Mouse (Mus musculus) hindbrain, embryonic 12.5 days (tissue): ENCODE results near the gene Arhgap25. TPM values are rescaled to one million over a fixed set of nuclear protein-coding genes. Genes with fewer than 3 reads are reported as not detected.
"Not testable (repeated sequence)": the region's sequence is repeated elsewhere in the genome, so short reads cannot be mapped to it uniquely, and the experiment has no call there.

Experiments
- ATAC-seq: fragments of 200-750 bp; cut with Nextera tagmentation; 2 replicates; pipeline ENCODE4 v1.8.0; 2017; ENCODE audit warnings: moderate TSS enrichment; ENCODE audit not compliant: low FRiP score
- H3K27ac ChIP-seq: fragments of 300-500 bp; sonication (generic); 2 replicates; pipeline ENCODE4 v1.5.1; 2016; ENCODE audit warnings: mild to moderate bottlenecking
- H3K27me3 ChIP-seq: fragments of 300-500 bp; sonication (generic); 2 replicates; pipeline ENCODE4 v1.6.1; 2016; ENCODE audit warnings: mild to moderate bottlenecking
- H3K36me3 ChIP-seq: fragments of 300-500 bp; sonication (generic); 2 replicates; pipeline ENCODE4 v1.6.1; 2016; ENCODE audit warnings: mild to moderate bottlenecking
- H3K4me1 ChIP-seq: fragments of 300-500 bp; sonication (generic); 2 replicates; pipeline ENCODE4 v1.6.1; 2016
- H3K4me2 ChIP-seq: fragments of 300-500 bp; sonication (generic); replicated peaks from 2 replicates; pipeline ENCODE4 v1.6.1; 2016; ENCODE audit warnings: mild to moderate bottlenecking
- H3K4me3 ChIP-seq: fragments of 300-500 bp; sonication (generic); 2 replicates; pipeline ENCODE4 v1.5.1; 2016; ENCODE audit warnings: mild to moderate bottlenecking
- H3K9ac ChIP-seq: fragments of 300-500 bp; sonication (generic); 2 replicates; pipeline ENCODE4 v1.6.1; 2016; ENCODE audit warnings: mild to moderate bottlenecking, moderate library complexity
- H3K9me3 ChIP-seq: fragments of 300-500 bp; sonication (generic); replicated peaks from 2 replicates; pipeline ENCODE4 v1.6.1; 2016; ENCODE audit warnings: mild to moderate bottlenecking
- WGBS: fragments of 180-500 bp; shearing (Covaris S2); methylation state at CpG from one replicate; pipeline ENCODE4 v1.1.7; 2016; 5-methylcytosine and 5-hydroxymethylcytosine counted together
- polyA plus RNA-seq: library from polyadenylated mRNA; unstranded; fragments of >200 nt; fragmentation: Nextera tagmentation; extraction: Ambion mirVana; gene quantifications from 2 replicates; pipeline ENCODE4 v1.2.1, GENCODE M21; 2016

Arhgap25 gene
- 2.3 and 2.8 TPM in 2 replicates for polyA plus RNA-seq

DNA sequence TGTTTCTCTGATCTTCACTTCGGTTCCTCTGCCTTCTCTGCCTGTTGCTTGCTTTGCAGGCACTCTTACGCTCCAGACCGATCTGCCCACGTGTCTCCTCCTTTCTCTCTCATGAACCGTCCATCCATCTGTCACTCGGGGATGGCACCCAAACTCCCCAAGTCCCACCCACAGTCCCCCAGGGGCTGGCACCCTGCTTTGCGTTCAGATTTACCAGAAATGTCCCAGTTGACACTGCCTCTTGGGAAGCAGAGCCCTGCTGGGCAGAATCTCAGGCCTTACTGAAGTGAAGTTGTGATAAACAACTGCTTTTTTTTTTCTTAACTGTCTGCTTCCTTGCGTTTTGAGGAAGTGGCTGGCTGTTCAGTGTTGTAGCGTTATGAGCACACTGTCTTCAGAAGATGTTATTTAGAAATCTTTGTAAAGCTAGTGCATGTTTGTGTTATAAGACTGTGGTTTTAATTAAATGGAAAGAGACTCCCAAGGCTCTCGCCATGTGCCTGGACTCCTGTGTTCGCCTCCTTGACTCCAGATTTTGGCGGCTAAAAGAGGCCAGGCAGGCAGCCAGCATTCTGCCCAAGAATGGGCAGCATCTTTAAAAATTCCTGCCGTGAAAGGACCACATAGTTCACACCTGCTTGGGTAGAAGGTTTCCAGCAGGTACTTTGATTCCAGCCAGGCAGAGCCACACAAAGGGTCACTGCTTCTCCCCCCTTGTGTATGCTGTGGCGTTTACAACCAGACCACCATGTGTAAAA, at the start of gene Arhgap25:
Gene Arhgap25, minus strand, starts transcription at position 307 of the 758 bp plus-strand sequence.
- H3K27ac ChIP-seq, result no peak within 1 kb of the TSS
- no peaks in the 10 kb centered on the region for H3K36me3 ChIP-seq
- H3K4me3 ChIP-seq, result no peak within 1 kb of the TSS
- H3K9ac ChIP-seq, result no peak within 1 kb of the TSS
- no peaks in the 10 kb centered on the region for H3K27me3 ChIP-seq
- ATAC-seq, result no peak
- no peak within 1 kb of the TSS for H3K4me2 ChIP-seq
- H3K9me3 ChIP-seq, result no peaks in the 10 kb centered on the region
- H3K4me1 ChIP-seq, result peaks cover 3% of the 10 kb centered on the region; the same call in 1 of the 2 replicates
- WGBS, result 67% methylated on average over 14 of the region's 14 CpGs

DNA sequence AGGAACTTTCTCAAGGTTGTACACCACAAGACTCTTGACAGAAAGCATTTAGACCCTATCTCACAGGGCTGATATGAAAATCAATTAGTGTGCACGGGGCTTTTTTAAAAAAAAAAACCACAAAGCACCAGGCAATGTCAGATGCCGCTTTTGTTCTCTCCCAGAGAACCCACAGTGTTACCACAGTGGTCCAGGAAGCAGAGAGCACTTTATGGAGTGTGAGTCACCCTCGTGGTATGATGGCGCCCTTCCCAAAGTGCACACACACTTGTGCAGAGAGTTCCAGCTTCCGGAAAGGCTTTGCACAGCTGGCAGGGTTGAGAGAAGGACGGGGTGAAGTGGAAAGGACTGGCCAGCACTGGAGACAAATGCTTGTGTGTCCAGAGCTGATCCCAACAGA, 49.4 kb upstream of the Arhgap25 start:
- Histone ChIP-seq H3K4me1 (no peaks in the 10 kb centered on the region), H3K9ac (no peak overlapping the region), H3K27me3 (no peaks in the 10 kb centered on the region), H3K36me3 (no peaks in the 10 kb centered on the region), H3K4me3 (no peak overlapping the region), H3K9me3 (no peaks in the 10 kb centered on the region), H3K4me2 (no peak overlapping the region), H3K27ac (no peak overlapping the region)
- WGBS, result 81% methylated on average over 6 of the region's 6 CpGs
- ATAC-seq, result no peak

DNA sequence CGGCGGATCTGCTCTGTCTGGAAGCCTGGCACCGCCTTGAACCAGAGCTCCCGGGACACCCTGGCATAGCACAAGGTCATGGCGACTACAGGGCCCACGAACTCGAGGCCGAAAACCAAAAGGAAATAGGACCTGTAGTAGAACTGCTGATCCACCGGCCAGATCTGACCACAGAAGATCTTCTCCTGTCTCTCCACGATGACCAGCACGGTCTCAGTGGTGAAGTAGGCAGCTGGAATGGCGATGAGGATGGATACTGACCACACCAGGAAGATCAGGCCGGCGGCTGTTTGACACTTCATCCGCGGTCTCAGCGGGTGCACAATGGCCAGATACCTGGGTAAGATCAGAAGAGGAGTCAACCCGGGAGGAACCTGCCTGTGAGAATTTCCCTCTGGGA, 48.5 kb upstream of the Arhgap25 start:
- no peak overlapping the region for H3K4me3 ChIP-seq
- no peaks in the 10 kb centered on the region for H3K9me3 ChIP-seq
- WGBS, result 89% methylated on average over 18 of the region's 18 CpGs
- H3K4me2 ChIP-seq, result no peak overlapping the region
- H3K27me3 ChIP-seq, result no peaks in the 10 kb centered on the region
- ATAC-seq, result no peak
- no peak overlapping the region for H3K27ac ChIP-seq
- H3K36me3 ChIP-seq, result no peaks in the 10 kb centered on the region
- 0 out of 2 replicates have a peak, but pooled peaks cover 2% of the 10 kb centered on the region for H3K4me1 ChIP-seq
- no peak overlapping the region for H3K9ac ChIP-seq

DNA sequence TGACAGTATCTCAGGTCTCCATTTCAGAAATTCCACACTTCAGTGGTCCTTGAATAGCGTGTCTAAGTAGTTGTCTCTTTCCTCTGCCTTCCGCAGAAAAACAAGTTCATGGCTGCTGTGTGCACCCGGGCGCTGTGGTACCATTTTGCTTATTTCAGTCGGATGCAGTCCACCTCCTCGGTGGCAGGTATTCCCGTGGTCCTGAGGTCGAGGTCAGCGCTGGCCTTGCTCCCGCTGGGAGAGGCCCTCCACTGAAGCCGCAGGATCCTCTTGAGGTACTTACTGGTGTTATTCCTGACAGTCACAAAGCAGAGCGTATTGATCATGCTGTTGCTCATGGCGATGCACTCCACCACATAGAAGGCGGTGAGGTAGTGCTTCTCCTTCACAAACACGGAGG, 48.0 kb upstream of the Arhgap25 start:
- Histone ChIP-seq H3K9me3 (no peaks in the 10 kb centered on the region), H3K9ac (no peak overlapping the region), H3K4me3 (no peak overlapping the region), H3K27me3 (no peaks in the 10 kb centered on the region), H3K4me2 (no peak overlapping the region), H3K36me3 (no peaks in the 10 kb centered on the region), H3K27ac (no peak overlapping the region), H3K4me1 (0 out of 2 replicates have a peak, but pooled peaks cover 2% of the 10 kb centered on the region)
- ATAC-seq, result no peak
- 88% methylated on average over 15 of the region's 15 CpGs for WGBS

DNA sequence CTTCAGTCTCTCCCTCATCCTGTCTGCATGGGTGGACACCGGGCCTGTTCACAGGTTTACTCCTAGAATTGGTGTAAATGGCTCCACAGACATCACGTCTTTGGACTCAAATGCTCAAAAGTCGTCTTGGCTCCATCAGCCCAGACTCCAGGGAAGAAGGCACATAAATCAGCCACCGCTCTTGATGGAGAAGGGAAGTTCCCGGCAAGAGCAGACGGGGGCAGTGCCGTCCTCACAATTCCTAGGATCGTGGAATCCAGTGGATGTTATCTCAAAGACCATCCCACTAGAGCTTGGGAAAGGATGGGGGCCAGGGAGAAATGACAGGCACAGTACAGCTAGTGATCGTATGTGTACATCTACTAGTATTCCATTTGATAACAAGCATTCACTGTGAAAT, 45.2 kb upstream of the Arhgap25 start:
- Histone ChIP-seq H3K4me1 (0 out of 2 replicates have a peak, but pooled peaks cover 2% of the 10 kb centered on the region), H3K9ac (no peak overlapping the region), H3K9me3 (no peaks in the 10 kb centered on the region), H3K4me3 (no peak overlapping the region), H3K4me2 (no peak overlapping the region), H3K36me3 (no peaks in the 10 kb centered on the region), H3K27me3 (no peaks in the 10 kb centered on the region), H3K27ac (no peak overlapping the region)
- WGBS, result 37% methylated on average over 9 of the region's 9 CpGs
- ATAC-seq, result no peak

DNA sequence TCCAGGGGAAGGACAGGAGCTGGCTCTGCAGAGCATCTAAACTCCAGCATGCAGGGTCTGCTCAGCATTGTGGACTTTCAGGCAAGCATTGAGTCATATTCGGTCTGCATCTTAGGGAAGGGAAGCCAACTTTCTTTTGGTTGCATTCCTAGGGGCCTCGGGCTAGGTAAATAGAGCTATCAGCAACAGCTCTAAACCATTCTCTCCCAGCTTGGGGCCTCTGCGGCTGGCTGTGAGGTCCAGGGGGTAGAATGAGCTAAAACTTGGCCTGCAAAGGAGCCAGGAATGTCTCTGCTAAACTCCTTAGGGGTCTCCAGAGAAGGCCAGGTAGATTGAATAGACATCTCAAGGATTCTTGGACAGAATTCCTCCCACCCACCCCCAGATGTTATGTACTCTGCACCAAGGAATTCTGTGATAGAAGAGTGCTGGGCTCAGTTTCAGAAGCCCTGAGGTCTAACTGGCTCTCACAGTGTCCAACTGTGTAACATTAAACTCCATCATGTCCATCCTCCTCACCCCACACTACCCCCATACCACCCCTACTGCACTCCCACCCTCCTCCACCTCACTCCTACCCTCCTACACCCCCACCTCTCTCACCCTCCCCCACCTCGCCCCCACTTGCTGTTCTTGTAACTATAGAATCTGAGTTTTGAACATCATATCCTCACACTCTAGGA, 43.7 kb upstream of the Arhgap25 start:
- H3K9me3 ChIP-seq, result no peaks in the 10 kb centered on the region
- no peak overlapping the region for H3K4me3 ChIP-seq
- H3K9ac ChIP-seq, result no peak overlapping the region
- no peaks in the 10 kb centered on the region for H3K27me3 ChIP-seq
- H3K4me1 ChIP-seq, result 0 out of 2 replicates have a peak, but pooled peaks cover 2% of the 10 kb centered on the region
- no peak overlapping the region for H3K4me2 ChIP-seq
- no peak overlapping the region for H3K27ac ChIP-seq
- 50% methylated on average over 4 of the region's 4 CpGs for WGBS
- no peaks in the 10 kb centered on the region for H3K36me3 ChIP-seq
- no peak for ATAC-seq

DNA sequence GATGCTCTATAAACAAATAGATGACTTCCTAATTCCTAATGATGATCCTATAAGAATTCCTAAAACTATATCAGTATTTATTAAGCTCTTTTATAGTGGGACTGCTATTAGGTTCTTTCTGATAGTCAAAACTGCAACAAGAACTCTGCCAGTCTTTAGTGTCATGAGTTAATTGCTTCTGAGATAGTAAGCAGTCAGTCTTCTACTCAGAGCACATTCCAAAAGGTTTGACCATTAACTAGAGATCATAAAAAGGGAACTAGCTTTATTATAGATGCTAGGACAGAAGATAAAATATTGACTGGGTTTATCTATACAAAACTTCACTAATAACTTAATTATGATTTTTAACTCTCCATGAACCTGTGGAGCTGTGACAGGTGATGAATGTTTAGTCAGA, 38.8 kb upstream of the Arhgap25 start:
- not testable (repeated sequence) for ATAC-seq, H3K4me3 ChIP-seq, H3K27me3 ChIP-seq, H3K9ac ChIP-seq, H3K9me3 ChIP-seq, H3K4me2 ChIP-seq, H3K27ac ChIP-seq, H3K4me1 ChIP-seq, H3K36me3 ChIP-seq

DNA sequence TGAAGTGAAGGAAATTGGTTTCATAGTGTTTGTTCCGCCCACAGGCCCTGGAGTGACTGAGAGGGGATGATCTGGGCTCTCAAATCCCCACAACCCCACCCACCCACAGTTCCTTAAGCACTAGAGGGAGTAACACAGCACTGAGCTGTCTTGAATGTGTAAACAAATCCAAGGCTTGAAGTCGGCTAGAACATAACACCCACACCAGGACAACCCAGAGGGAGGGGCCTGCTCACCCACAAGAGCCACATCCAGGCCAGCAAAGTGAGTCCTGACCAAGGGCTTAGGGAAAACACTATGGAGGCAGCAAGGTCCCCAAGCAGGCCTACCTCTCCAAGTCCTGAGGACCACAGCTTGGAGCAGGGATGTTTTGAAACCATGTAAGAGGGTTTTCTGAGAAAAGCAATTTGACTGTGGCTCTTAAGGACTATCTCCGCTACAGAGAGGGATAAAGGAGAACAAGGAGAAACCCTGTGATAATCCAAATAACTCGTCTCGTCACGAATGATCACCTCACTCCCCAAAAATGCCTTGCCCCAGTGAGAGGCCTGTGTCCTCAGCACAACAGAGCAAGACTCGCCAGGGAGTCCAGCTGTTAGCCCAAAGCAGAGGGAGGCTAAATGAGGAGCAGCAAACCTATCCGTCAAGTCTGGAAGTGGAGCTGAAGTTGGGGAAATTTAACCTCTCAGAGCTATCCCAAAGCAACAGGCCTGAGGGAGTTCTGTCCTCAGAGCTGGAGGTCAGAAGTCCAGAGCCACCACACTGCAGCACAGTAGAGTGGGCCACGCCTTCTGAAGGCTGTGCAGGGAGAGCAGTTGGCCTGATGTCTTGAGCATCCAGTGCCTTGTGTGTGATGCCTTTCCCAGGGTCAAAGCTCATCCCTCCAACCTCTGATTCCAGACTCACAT, 34.9 kb upstream of the Arhgap25 start:
- no peak overlapping the region for H3K27ac ChIP-seq
- WGBS, result 60% methylated on average over 9 of the region's 9 CpGs
- H3K27me3 ChIP-seq, result no peaks in the 10 kb centered on the region
- ATAC-seq, result no peak
- no peak overlapping the region for H3K4me2 ChIP-seq
- no peaks in the 10 kb centered on the region for H3K4me1 ChIP-seq
- peaks cover 4% of the 10 kb centered on the region; the same call in 1 of the 2 replicates for H3K9me3 ChIP-seq
- H3K9ac ChIP-seq, result no peak overlapping the region
- no peak overlapping the region for H3K4me3 ChIP-seq
- H3K36me3 ChIP-seq, result no peaks in the 10 kb centered on the region

DNA sequence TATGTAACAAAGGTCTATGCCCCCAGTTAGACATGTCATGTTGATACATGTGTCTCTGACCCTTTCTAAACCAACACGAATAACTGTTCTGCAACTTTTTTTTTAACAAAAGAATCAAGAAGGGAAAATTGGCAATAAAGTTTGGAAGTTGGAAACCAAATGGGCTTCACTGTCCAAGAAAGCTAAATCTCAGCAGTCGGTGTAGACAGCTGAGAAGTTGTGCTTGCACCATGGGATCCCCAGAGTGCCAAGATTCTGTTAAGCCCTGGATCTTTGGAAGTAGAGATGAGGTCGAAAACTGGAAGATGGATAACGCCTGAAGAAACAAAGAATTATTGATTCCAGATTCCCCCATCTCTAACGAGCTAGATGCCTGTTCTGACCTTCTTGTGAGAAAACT, 32.1 kb upstream of the Arhgap25 start:
- ATAC-seq, result no peak
- Histone ChIP-seq H3K4me2 (no peak overlapping the region), H3K9me3 (peaks cover 4% of the 10 kb centered on the region; the same call in 1 of the 2 replicates), H3K4me1 (no peaks in the 10 kb centered on the region), H3K36me3 (no peaks in the 10 kb centered on the region), H3K4me3 (no peak overlapping the region), H3K9ac (no peak overlapping the region), H3K27ac (no peak overlapping the region), H3K27me3 (no peaks in the 10 kb centered on the region)
- 81% methylated on average over 5 of the region's 5 CpGs for WGBS

DNA sequence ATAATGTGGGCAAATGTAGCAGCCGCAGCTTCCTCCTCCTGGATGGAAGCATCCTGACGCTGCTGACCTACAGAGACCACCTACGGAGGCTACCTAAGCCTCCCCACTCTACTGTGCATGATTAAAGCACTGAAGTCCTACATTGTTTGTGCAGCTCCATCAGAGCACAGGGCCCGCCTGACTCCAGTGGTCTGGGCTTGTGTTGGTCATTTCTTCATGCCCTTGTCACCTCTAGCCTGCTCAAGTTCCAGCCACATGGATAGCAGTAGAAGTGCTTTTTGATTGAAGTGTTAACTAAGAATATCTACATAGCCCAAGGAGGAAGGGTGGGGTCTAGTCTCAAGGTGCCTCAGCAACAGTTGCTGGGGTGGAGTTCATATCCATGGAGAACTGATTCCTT, 31.3 kb upstream of the Arhgap25 start:
- H3K27me3 ChIP-seq, result no peaks in the 10 kb centered on the region
- H3K4me1 ChIP-seq, result no peaks in the 10 kb centered on the region
- peaks cover 4% of the 10 kb centered on the region; the same call in 1 of the 2 replicates for H3K9me3 ChIP-seq
- H3K4me3 ChIP-seq, result no peak overlapping the region
- no peak overlapping the region for H3K27ac ChIP-seq
- no peak for ATAC-seq
- no peak overlapping the region for H3K4me2 ChIP-seq
- no peak overlapping the region for H3K9ac ChIP-seq
- H3K36me3 ChIP-seq, result no peaks in the 10 kb centered on the region
- 85% methylated on average over 4 of the region's 4 CpGs for WGBS

DNA sequence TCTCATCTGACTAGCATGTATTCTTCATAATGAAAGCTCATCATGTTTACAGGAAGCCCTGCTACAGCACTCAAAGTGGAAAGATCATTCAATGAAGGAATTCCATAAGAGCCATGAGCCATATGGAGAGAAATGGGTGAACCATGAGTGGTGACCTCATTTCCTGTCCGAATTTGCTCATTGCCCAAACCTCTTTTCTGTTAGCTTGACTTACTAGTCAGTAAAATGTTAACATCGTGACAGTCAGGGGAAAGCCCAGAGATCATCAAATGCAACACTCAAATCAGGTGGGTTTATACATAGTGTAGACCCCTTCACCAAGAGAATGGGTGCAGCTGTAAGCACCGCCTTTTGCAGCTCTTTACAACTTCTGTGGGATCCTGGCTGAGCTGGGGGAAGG, 20.7 kb upstream of the Arhgap25 start:
- no peaks in the 10 kb centered on the region for H3K9me3 ChIP-seq
- no peaks in the 10 kb centered on the region for H3K27me3 ChIP-seq
- H3K4me2 ChIP-seq, result no peak overlapping the region
- WGBS, result 80% methylated on average over 3 of the region's 3 CpGs
- H3K4me3 ChIP-seq, result no peak overlapping the region
- no peaks in the 10 kb centered on the region for H3K4me1 ChIP-seq
- H3K36me3 ChIP-seq, result no peaks in the 10 kb centered on the region
- H3K9ac ChIP-seq, result no peak overlapping the region
- no peak overlapping the region for H3K27ac ChIP-seq
- ATAC-seq, result no peak
